Mouse (Mus musculus): Measurements from ENCODE around the gene Cox14. TPM values are rescaled to one million over a fixed set of nuclear protein-coding genes. Genes with fewer than 3 reads are reported as not detected.

The Cox14 gene
- total RNA-seq, 2 experiments from 2014 or later, result 97.4 to 107 TPM

Other genes with a start within 250 kb of the Cox14 start
- gene Faim2, start 197.5 kb upstream of the Cox14 start, total RNA-seq (2021), result 100 to 1,000 TPM in 1 of 2 experiments, 10 to 100 TPM in 1; 98.1 to 101 TPM
- gene Aqp2, start 146.6 kb upstream of the Cox14 start, total RNA-seq (2021), result not detected
- gene Aqp5, start 134.8 kb upstream of the Cox14 start, total RNA-seq (2021), result under 1 TPM; 0.32 to 0.62 TPM
- gene Aqp6, start 124.2 kb upstream of the Cox14 start, total RNA-seq (2021), result not detected
- 10 to 100 TPM; 13.6 TPM for gene Racgap1, start 74.0 kb upstream of the Cox14 start, total RNA-seq (2021)
- gene Asic1, start 55.2 kb upstream of the Cox14 start, total RNA-seq (2021), result 10 to 100 TPM; 50.7 to 54.6 TPM
- gene Smarcd1, start 23.5 kb upstream of the Cox14 start, total RNA-seq (2021), result 10 to 100 TPM; 89.4 to 94.3 TPM
- 1 to 10 TPM; 1.5 to 2.2 TPM for gene Gm17349, start 20.1 kb upstream of the Cox14 start, total RNA-seq (2021)
- 10 to 100 TPM; 35.3 to 39.3 TPM for gene Gpd1, start 8.1 kb upstream of the Cox14 start, total RNA-seq (2021)
- gene Cers5, start 47.3 kb downstream of the Cox14 start, total RNA-seq (2021), result 10 to 100 TPM; 39.0 to 44.3 TPM
- 10 to 100 TPM; 15.3 to 15.5 TPM for gene Lima1, start 149.8 kb downstream of the Cox14 start, total RNA-seq (2021)
- under 1 TPM; 0.04 to 0.18 TPM for gene Fam186a, start 241.4 kb downstream of the Cox14 start, total RNA-seq (2021)
- 10 to 100 TPM; 48.8 to 53.9 TPM for gene Larp4, start 244.4 kb downstream of the Cox14 start, total RNA-seq (2021)